Mouse (Mus musculus) layer of hippocampus, postnatal 14 days (tissue): ENCODE measurements around the gene Ankrd60. TPM values are rescaled to one million over a fixed set of nuclear protein-coding genes. Genes with fewer than 3 reads are reported as not detected.

ENCODE experiments used
- DNase-seq, 2 experiments: peaks; one replicate each; pipeline ENCODE4 v3.0.0; 2021 to 2022; ENCODE audit warnings: low spot score in 2 of 2, mixed read lengths in 1 of 2
- total RNA-seq, 2 experiments: library from RNA; stranded (reverse); gene quantifications; 2 replicates each; pipeline ENCODE4 v1.2.3; 2021

Gene Ankrd60
- total RNA-seq, 2 experiments from 2014 or later = not detected

DNA sequence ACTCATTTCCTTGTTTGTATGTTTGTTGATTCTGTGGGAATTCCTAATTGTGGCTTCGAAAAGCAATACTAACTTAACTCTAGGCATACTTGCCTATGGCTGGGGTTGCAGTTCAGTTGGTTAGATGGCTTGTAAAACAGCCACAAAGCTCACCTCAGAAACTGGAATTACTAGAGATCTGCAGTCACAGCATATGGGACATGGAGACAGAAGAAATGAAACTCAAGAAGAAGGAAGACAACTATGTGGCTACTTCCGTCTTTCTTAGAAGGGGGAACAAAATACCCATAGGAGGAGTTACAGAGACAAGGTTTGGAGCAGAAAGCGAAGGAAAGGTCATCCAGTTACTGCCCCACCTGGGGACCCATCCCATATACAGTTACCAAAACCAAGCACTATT, 49.7 kb downstream of the Ankrd60 start:
- no peak for DNase-seq

DNA sequence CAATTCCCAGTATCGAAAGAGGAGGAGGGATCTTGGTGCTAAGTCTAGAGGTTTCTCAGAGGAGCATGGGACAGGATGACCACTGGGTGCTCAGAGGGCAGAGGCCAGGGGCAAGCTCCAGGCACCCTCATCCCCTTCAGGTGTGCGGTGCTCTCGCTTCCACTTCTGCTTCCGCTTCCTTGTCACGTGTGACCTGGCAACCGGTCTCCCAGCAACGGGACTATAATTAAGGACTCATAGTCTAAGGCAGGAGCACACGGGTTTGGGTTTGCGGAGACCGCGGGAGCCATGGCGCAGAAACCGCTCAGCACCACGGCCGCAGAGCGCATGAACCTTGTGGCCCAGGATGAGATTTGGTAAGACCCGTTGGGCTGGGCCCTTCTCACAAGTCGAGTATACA, 55.8 kb downstream of the Ankrd60 start, which contains the start of gene 1700021F07Rik:
Gene 1700021F07Rik (plus strand): TSS at position 211 of the 400 bp plus-strand sequence.
- no peak for DNase-seq

Other genes with a start within 250 kb of the Ankrd60 start
- not detected for gene 1700021F07Rik, start 55.8 kb downstream of the Ankrd60 start, total RNA-seq
- gene Rab22a, start 81.4 kb upstream of the Ankrd60 start, total RNA-seq = 10 to 100 TPM; 24.4 to 25.6 TPM
- gene 1700010B08Rik, start 141.1 kb upstream of the Ankrd60 start, total RNA-seq = not detected
- 100 to 1,000 TPM; 105 to 110 TPM for gene Vapb, start 159.1 kb upstream of the Ankrd60 start, total RNA-seq